Mouse (Mus musculus) Patski (cell line): ENCODE results near the gene Exoc8. TPM values are rescaled to one million over a fixed set of nuclear protein-coding genes. Genes with fewer than 3 reads are reported as not detected.
A peak's percentile ranks its signal among the peaks of the same experiment; 100 is the strongest.

Source experiments
- ATAC-seq: fragments of 100-300 bp; one replicate; pipeline ENCODE4 v1.8.0; 2021
- CTCF ChIA-PET: fragments of 350-600 bp; sonication (Branson Sonifier 250); formaldehyde crosslinking; loops from one replicate; lab custom pipeline; 2022; ENCODE audit warnings: inconsistent platforms; lab: Charles Lee
- POLR2A ChIA-PET: fragments of 350-600 bp; sonication (Branson Sonifier 250); formaldehyde crosslinking; loops from one replicate; lab custom pipeline; 2022; ENCODE audit warnings: antibody characterized with exemption, inconsistent platforms; lab: Charles Lee
- DNase-seq: peaks from one replicate; pipeline ENCODE4 v3.0.0-alpha.2; 2011; ENCODE audit warnings: low read depth, low spot score
- H3K27me3 ChIP-seq: fragments of 371-371 bp; one replicate; pipeline ENCODE4 v1.5.1; 2021
- CTCF ChIP-seq: fragments of 100-300 bp; IDR thresholded peaks from one replicate; pipeline ENCODE4 v1.5.1; 2021
- in situ Hi-C: fragments of 300-500 bp; cut with MboI; formaldehyde crosslinking; loops from 3 replicates; pipeline ENCODE4 v1.11.1; 2018; ENCODE audit warnings: low pct_unique_long_range_greater_than_20kb, mixed read lengths
- polyA plus RNA-seq: library from polyadenylated mRNA; unstranded; gene quantifications from one replicate; pipeline ENCODE4 v1.2.3, GENCODE M21; 2021

Gene Exoc8
- polyA plus RNA-seq, 1 experiment from 2014 or later = 12.2 TPM

DNA sequence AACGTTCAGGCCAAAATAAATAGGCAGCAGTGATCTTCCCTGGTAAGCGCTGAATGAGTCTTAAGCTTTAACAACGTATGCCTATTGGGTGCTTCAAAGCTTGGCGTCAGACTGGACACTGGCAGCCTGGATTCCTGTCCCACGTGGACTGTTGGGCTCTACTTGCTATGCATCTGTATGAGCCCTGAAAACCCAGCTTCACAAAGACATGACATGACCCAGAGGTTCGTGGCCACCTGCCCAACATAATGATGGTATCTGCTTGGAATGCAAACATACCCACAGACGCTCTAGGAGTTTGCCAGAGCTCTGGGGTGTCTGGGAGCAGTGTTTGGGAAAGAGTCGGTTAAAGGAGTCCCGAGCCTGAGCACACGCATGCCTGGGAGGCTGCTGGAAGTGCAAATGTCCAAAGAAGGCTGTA, 28.9 kb upstream of the Exoc8 start:
- H3K27me3 ChIP-seq = no peaks in the 10 kb centered on the region
- CTCF ChIA-PET = interaction anchor here (1.0 to 2.2 kb wide), 3 partner anchors 20 to 30 kb away, joined by 3 to 7 read pairs (median 4); no protein-coding TSS in a partner anchor
- DNase-seq (peak; percentile 99), ATAC-seq (peak; percentile 92)
- POLR2A ChIA-PET = interaction anchor here (0.6 to 1.9 kb wide), 4 partner anchors 10 to 28 kb away, joined by 3 to 5 read pairs (median 4); no protein-coding TSS in a partner anchor
- no peak for TF ChIP-seq CTCF
- in situ Hi-C loops = no loop called here

DNA sequence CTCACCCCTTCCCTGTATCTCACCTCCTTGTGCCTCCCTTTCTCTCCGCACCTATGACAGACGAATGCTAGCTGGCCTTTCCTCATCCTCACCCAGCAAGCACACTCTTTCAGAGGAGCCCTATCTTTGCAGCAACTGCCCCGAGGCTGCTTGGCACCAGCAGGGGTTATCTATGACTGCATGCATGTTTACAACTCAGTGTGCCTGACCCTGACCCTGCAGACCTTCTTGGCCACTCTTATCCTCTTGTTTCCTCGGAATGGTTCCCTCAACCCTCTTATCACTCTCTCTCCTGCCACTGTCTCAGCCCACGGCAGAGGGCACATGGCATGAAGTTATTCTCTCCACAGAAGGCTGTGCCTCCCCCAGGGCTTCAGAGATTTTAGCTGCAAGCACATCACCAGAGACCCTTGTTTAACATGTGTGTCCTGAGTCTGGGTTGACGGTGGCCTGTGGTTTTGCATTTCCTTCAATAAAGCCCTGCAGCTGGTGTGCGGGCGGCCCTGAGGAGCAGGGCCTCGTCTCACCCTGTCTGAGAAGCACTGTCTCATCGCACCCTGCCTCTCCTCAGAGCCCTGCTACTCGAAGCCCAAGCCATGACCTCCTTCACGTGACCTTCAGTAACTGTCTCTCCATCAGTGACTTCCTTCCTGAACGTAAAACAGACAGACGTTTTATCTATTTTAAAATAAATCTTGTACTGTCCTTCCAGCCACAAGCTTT, 28.2 kb upstream of the Exoc8 start:
- CTCF ChIA-PET = interaction anchor here (1.0 to 2.2 kb wide), 3 partner anchors 20 to 29 kb away, joined by 3 to 7 read pairs (median 4); no protein-coding TSS in a partner anchor
- no peak for DNase-seq
- in situ Hi-C loops = no loop called here
- TF ChIP-seq CTCF = no peak
- POLR2A ChIA-PET = interaction anchor here (0.6 to 1.9 kb wide), 3 partner anchors 10 to 24 kb away, joined by 3 to 5 read pairs (median 4); no protein-coding TSS in a partner anchor
- no peaks in the 10 kb centered on the region for H3K27me3 ChIP-seq
- peak; percentile 15 for ATAC-seq

DNA sequence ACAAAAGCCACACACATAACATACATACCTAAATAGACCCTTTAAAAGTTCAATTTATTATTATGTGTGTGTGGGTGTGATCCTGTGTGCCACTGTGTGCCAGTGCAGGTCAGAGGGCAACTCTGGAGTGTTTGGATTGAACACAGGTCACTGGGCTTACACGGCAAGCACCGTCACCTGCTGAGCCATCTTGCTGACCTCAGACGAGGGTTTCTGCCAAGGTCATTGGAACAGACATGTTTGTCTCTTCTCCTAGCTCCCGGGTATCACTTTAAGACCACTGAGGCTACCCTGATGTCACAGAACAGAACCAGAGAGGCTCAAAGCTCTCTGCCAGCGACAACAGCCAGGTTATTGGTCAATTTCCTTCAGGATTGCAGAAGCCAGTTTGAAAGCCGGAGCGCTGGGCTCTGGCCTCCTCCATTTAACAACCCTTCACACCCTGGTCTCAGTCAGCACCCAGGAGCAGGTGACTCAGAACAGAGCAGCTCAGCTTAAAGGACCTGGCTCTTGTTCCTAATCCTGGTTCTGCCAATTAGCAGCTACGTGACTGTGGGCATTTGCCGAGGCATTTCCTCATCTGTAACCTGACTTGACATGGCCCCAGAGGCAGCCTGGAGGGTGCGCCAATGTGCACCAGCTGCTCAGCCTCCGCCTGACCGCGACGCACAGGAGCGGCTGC, 26.6 kb upstream of the Exoc8 start:
- ATAC-seq = no peak

GRCm38 (mm10) chr8:124922490-124923089, 25.1 kb upstream of the Exoc8 start:
- in situ Hi-C loops = no loop called here
- no peak for TF ChIP-seq CTCF
- ChIA-PET POLR2A (no interaction called here), CTCF (interaction anchor here (1.2 to 1.4 kb wide), 2 partner anchors 10 to 12 kb away, joined by 3 to 4 read pairs; no protein-coding TSS in a partner anchor)
- no peak for ATAC-seq
- no peak for DNase-seq
- no peaks in the 10 kb centered on the region for H3K27me3 ChIP-seq

More for the DNA sequence above, 26.6 kb upstream of the Exoc8 start:
- in situ Hi-C loops = no loop called here
- H3K27me3 ChIP-seq = no peaks in the 10 kb centered on the region
- DNase-seq = no peak
- ChIA-PET POLR2A (no interaction called here), CTCF (interaction anchor here (1.4 kb wide), 1 partner anchor 11 kb away, joined by 3 read pairs; no protein-coding TSS in a partner anchor)
- TF ChIP-seq CTCF = no peak

DNA sequence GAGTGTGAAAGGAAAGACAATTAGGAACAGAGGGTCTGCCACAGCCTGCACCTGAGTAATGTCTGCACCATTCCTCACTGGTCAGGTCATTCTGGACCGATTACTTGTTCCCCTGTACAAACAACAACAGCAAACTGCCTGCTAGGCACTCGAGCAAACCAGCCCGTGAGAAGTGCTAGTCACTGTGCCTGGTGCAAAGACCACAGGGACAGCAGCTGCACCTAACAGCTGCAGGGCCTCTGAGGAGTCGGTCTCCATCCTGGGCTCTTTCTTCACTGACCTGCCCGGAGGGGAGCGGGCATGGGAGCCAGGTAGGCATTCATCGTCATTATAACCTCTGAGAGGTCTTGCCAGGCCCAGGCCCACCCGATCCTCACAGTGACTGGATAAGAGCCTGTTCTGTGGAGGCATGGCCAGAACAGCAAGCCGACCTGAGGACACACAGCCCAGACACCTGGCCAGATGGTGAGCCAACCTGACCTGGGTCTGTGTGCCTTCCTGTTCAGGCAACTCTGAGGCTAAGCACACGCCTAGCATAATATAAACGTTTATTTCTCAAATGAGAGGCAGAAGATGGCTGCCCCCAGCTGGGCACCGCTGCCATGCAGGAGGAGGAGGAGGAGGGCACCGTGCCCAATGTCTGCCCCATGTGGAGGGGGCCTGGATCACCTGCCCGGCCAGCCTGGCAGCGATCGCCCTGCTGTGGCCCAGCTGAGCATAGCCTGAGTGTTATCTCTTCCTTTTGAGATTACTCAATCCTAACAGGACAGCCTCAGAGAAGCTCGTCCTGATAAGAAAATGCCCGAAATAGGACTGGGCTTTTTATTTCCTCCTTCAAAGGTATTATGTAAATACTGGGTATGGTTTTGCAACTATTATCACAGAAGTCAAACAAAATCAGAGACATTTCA, 24.1 kb upstream of the Exoc8 start:
- in situ Hi-C loops = no loop called here
- no peak for TF ChIP-seq CTCF
- ChIA-PET POLR2A (no interaction called here), CTCF (interaction anchor here (1.2 kb wide), 1 partner anchor 11 kb away, joined by 4 read pairs; no protein-coding TSS in a partner anchor)
- DNase-seq (no peak), ATAC-seq (no peak)
- no peaks in the 10 kb centered on the region for H3K27me3 ChIP-seq

DNA sequence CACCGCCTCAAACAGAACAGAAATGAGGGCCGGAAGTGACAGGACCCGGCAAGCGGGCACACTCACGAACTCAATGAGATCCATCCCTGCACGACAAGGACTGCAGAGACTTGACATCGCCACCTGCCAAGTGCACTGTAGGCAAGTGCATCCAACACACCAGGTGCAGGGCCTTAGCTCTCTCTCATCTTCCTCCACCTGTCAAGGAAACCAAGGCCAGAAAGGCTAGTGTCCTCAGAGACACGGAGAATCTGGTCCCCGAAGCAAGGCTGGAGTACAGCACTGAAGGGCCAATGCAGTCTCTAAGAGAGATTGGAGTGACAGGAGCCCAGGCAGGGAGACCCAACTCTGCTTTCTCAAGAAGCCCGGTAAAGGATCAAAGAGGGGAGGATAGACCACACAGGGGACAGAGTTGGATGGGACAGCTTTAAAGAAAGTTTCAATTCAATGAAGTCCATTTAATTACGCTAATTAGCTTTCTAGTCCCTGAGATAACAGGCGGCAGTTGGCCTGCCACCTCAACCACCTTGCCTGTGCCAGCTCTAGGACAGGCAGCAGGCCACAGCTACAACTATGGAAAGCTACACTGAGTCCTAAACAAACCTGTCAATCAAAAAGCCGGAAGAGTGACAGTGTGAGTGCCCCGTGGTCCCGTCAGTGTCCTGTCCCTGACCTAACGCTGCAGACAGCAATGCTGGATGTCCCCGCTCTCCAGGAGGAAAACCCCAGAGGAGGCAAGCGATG, 20.4 kb upstream of the Exoc8 start:
- TF ChIP-seq CTCF = no peak
- POLR2A ChIA-PET = interaction anchor here (0.9 kb wide), 1 partner anchor 14 kb away, joined by 3 read pairs; no protein-coding TSS in a partner anchor

GRCm38 (mm10) chr8:124914061-124914460, 16.6 kb upstream of the Exoc8 start:
- in situ Hi-C loops = no loop called here
- DNase-seq (no peak), ATAC-seq (no peak)
- no peaks in the 10 kb centered on the region for H3K27me3 ChIP-seq
- CTCF ChIA-PET = no interaction called here
- POLR2A ChIA-PET = no interaction called here
- no peak for TF ChIP-seq CTCF

More for the DNA sequence above, 20.4 kb upstream of the Exoc8 start:
- no peaks in the 10 kb centered on the region for H3K27me3 ChIP-seq
- no peak for DNase-seq
- CTCF ChIA-PET = interaction anchor here (0.8 to 1.5 kb wide), 5 partner anchors 9 to 30 kb away, joined by 3 read pairs; no protein-coding TSS in a partner anchor
- in situ Hi-C loops = no loop called here
- no peak for ATAC-seq

DNA sequence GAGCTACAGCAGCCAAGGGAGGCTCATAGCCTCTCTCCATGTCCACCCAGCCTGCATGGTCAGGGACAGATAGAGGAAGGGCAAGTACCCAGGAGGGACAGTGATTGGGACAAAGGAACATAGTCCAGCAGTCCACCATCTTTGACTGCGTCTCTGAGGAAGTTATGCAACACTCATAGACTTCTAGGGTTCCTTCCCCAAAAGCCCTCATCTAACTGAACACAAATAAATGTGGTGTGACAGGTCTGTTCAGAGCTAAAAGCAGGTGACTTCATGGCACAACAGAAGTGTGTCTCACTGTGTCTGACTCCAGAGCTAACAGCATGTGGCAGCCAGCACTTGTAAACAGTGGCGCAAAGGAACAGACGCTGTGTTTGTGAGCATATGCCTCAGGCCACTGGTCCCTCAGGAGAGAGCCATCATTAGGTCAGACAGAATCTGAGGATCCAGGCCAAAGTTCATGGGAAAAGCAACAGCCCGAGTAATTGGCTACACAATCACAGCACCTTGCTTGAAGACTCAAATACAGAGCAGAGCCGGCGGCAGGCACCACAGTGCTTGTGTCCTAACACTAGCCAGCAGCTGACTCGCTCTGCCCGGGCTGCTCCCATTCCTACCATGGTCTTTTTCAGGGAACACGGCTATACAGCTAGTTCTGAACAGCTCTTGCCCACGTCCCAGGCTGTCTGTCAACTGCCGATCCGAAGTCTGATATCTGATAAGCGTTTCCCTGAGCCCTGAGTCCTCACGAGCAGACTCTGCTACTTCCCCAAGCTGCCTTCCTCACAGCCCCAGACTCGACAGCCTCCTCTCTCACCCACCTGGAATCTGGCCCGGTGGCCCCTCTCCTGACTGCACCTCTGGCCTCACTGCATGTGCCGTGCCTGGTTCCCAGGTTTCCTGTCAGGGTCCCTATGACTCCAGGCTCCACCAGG, 14.7 kb upstream of the Exoc8 start:
- DNase-seq (no peak), ATAC-seq (no peak)
- in situ Hi-C loops = no loop called here
- ChIA-PET CTCF (no interaction called here), POLR2A (no interaction called here)
- no peak for TF ChIP-seq CTCF
- no peaks in the 10 kb centered on the region for H3K27me3 ChIP-seq
